Mouse (Mus musculus) forebrain, postnatal 0 days (tissue): ENCODE data around the gene Herc6. TPM values are rescaled to one million over a fixed set of nuclear protein-coding genes. Genes with fewer than 3 reads are reported as not detected.

Source experiments
- ATAC-seq: fragments of 200-750 bp; cut with Nextera tagmentation; 2 replicates; pipeline ENCODE4 v1.8.0; 2017; ENCODE audit warnings: mild to moderate bottlenecking, moderate library complexity
- DNase-seq: peaks from one replicate; pipeline ENCODE4 v3.0.0-alpha.2; 2015
- H3K27ac ChIP-seq: fragments of 300-500 bp; sonication (generic); 2 replicates; pipeline ENCODE4 v1.5.1; 2014; ENCODE audit warnings: low read depth, mild to moderate bottlenecking, antibody characterized with exemption, low read length, moderate library complexity, mixed read lengths
- H3K27me3 ChIP-seq: fragments of 300-500 bp; sonication (generic); 2 replicates; pipeline ENCODE4 v1.6.1; 2014; ENCODE audit warnings: mild to moderate bottlenecking, low read length, mixed read lengths; ENCODE audit not compliant: insufficient read depth
- H3K36me3 ChIP-seq: fragments of 300-500 bp; sonication (generic); 2 replicates; pipeline ENCODE4 v1.6.1; 2014; ENCODE audit warnings: mild to moderate bottlenecking, moderate library complexity; ENCODE audit not compliant: insufficient read depth
- H3K4me1 ChIP-seq: fragments of 300-500 bp; sonication (generic); 2 replicates; pipeline ENCODE4 v1.6.1; 2014; ENCODE audit warnings: antibody characterized with exemption; ENCODE audit not compliant: insufficient read depth
- H3K4me2 ChIP-seq: fragments of 300-500 bp; sonication (generic); 2 replicates; pipeline ENCODE4 v1.6.1; 2014; ENCODE audit warnings: low read depth, mild to moderate bottlenecking, moderate library complexity
- H3K4me3 ChIP-seq: fragments of 300-500 bp; sonication (generic); 2 replicates; pipeline ENCODE4 v1.5.1; 2014; ENCODE audit warnings: low read depth, low read length, mixed read lengths
- H3K9ac ChIP-seq: fragments of 300-500 bp; sonication (generic); 2 replicates; pipeline ENCODE4 v1.6.1; 2014; ENCODE audit warnings: mild to moderate bottlenecking
- H3K9me3 ChIP-seq: fragments of 300-500 bp; sonication (generic); 2 replicates; pipeline ENCODE4 v1.6.1; 2016; ENCODE audit warnings: low read length
- CTCF ChIP-seq: sonication (generic); IDR thresholded peaks from 2 replicates; pipeline ENCODE4 v1.5.1; 2016; ENCODE audit warnings: antibody characterized with exemption, control low read depth, low read depth
- WGBS: fragments of 180-500 bp; shearing (Covaris S2); extraction: QIAGEN DNeasy Blood & Tissue Kit; methylation state at CpG from one replicate; pipeline ENCODE4 v1.1.7; 2014; 5-methylcytosine and 5-hydroxymethylcytosine counted together
- polyA plus RNA-seq: library from polyadenylated mRNA; unstranded; fragments of >200 nt; fragmentation: Nextera tagmentation; extraction: Ambion mirVana; gene quantifications from 2 replicates; pipeline ENCODE4 v1.2.1, GENCODE M21; 2015
- total RNA-seq: library from RNA; depleted of rRNA; stranded (reverse); fragments of >200 nt; gene quantifications from 2 replicates; pipeline ENCODE4 v1.2.3, GENCODE M21; 2014; rRNA removed

The Herc6 gene
- total and polyA plus RNA-seq, 2 experiments from 2014 or later: 1.1 to 1.8 TPM

GRCm38 (mm10) chr6:57702376-57702742, 121.6 kb downstream of the Herc6 start, which contains the start of gene Lancl2:
Gene Lancl2 (plus strand): TSS chr6:57702540.
- H3K4me1 ChIP-seq: peaks cover 11% of the 10 kb centered on the region; the same call in 1 of the 2 replicates
- no peak for TF ChIP-seq CTCF
- peak; percentile 30 for ATAC-seq
- H3K4me2 ChIP-seq: peak within 1 kb of the TSS; percentile 66
- no peaks in the 10 kb centered on the region for H3K36me3 ChIP-seq
- under 1% methylated on average over 10 of the region's 10 CpGs for WGBS
- H3K27me3 ChIP-seq: no peaks in the 10 kb centered on the region
- H3K27ac ChIP-seq: peak within 1 kb of the TSS; percentile 99
- H3K4me3 ChIP-seq: peak within 1 kb of the TSS; percentile 83
- no peak for DNase-seq
- H3K9ac ChIP-seq: peak within 1 kb of the TSS; percentile 98
- no peaks in the 10 kb centered on the region for H3K9me3 ChIP-seq

GRCm38 (mm10) chr6:57702743-57703499, 122.1 kb downstream of the Herc6 start:
- peak; percentile 96 for ATAC-seq

GRCm38 (mm10) chr6:57703703-57704102, 122.9 kb downstream of the Herc6 start:
- peak overlapping the region; percentile 98 for H3K9ac ChIP-seq
- H3K4me2 ChIP-seq: peak overlapping the region; percentile 66
- no peaks in the 10 kb centered on the region for H3K27me3 ChIP-seq
- H3K4me3 ChIP-seq: peak overlapping the region; percentile 83
- H3K4me1 ChIP-seq: peaks cover 11% of the 10 kb centered on the region; the same call in 1 of the 2 replicates
- DNase-seq (peak; percentile 60), ATAC-seq (peak; percentile 25)
- no peaks in the 10 kb centered on the region for H3K9me3 ChIP-seq
- H3K36me3 ChIP-seq: no peaks in the 10 kb centered on the region
- no peak for TF ChIP-seq CTCF
- peak overlapping the region; percentile 99 for H3K27ac ChIP-seq
- WGBS: 11% methylated on average over 2 of the region's 2 CpGs

More at GRCm38 (mm10) chr6:57702743-57703499, 122.1 kb downstream of the Herc6 start:
- Histone ChIP-seq H3K9ac (peak overlapping the region; percentile 98), H3K27me3 (no peaks in the 10 kb centered on the region), H3K36me3 (no peaks in the 10 kb centered on the region), H3K4me1 (peaks cover 11% of the 10 kb centered on the region; the same call in 1 of the 2 replicates), H3K4me2 (peak overlapping the region; percentile 66), H3K4me3 (peak overlapping the region; percentile 83), H3K27ac (peak overlapping the region; percentile 99), H3K9me3 (no peaks in the 10 kb centered on the region)
- DNase-seq: peak; percentile 96
- TF ChIP-seq CTCF: no peak
- WGBS: under 1% methylated on average over 59 of the region's 59 CpGs

DNA sequence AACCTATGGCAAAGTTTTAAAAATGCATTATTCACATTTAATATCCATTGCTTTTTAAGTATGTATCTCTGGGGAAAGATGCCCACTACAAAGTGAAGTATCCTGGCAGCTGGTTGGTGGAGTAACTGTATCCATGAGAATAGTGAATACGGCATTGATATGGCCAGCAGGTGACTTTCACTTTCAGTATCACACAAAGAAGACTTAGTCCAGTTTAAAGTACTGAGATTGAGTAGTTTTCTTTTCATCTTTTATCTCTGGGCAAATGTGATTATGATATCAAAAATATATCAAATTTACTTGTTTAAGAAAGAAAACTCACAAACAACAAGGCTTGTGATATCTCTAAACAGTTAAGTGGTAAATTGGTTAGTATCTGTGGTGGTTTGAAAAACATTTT, 125.9 kb downstream of the Herc6 start:
- Histone ChIP-seq H3K36me3 (no peaks in the 10 kb centered on the region), H3K4me2 (no peak overlapping the region), H3K27ac (no peak overlapping the region), H3K4me1 (peaks cover 4% of the 10 kb centered on the region; the same call in 1 of the 2 replicates), H3K9ac (no peak overlapping the region), H3K4me3 (no peak overlapping the region), H3K9me3 (no peaks in the 10 kb centered on the region), H3K27me3 (no peaks in the 10 kb centered on the region)
- WGBS: 93% methylated on average over 1 of the region's 1 CpGs
- TF ChIP-seq CTCF: no peak
- no peak for ATAC-seq
- DNase-seq: no peak

GRCm38 (mm10) chr6:57711726-57712125, 130.9 kb downstream of the Herc6 start:
- Histone ChIP-seq H3K4me1 (no peaks in the 10 kb centered on the region), H3K36me3 (no peaks in the 10 kb centered on the region), H3K27me3 (no peaks in the 10 kb centered on the region), H3K9me3 (no peaks in the 10 kb centered on the region), H3K27ac (no peak overlapping the region), H3K4me3 (no peak overlapping the region), H3K9ac (no peak overlapping the region), H3K4me2 (no peak overlapping the region)
- ATAC-seq (peak; percentile 38), DNase-seq (no peak)
- 28% methylated on average over 1 of the region's 1 CpGs for WGBS
- no peak for TF ChIP-seq CTCF

Other genes with a start within 250 kb of the Herc6 start
- not detected in 2 replicates for gene Vmn1r17, start 217.3 kb upstream of the Herc6 start, total RNA-seq
- not detected in 2 replicates for gene Vmn1r17, start 217.3 kb upstream of the Herc6 start, polyA plus RNA-seq
- not detected in 2 replicates for gene Vmn1r18, start 185.2 kb upstream of the Herc6 start, total RNA-seq
- gene Vmn1r18, start 185.2 kb upstream of the Herc6 start, polyA plus RNA-seq: not detected in 2 replicates
- not detected in 2 replicates for gene Vmn1r19, start 177.2 kb upstream of the Herc6 start, total RNA-seq
- gene Vmn1r19, start 177.2 kb upstream of the Herc6 start, polyA plus RNA-seq: not detected in 2 replicates
- not detected in 2 replicates for gene Vmn1r20, start 152.1 kb upstream of the Herc6 start, total RNA-seq
- not detected in 2 replicates for gene Vmn1r20, start 152.1 kb upstream of the Herc6 start, polyA plus RNA-seq
- gene Ppm1k, start 45.5 kb upstream of the Herc6 start, total RNA-seq: 13.6 and 15.8 TPM in 2 replicates
- gene Ppm1k, start 45.5 kb upstream of the Herc6 start, polyA plus RNA-seq: 3.3 and 5.7 TPM in 2 replicates
- gene Pyurf, start 111.1 kb downstream of the Herc6 start, total RNA-seq: 9.7 and 11.8 TPM in 2 replicates
- 9.0 and 9.6 TPM in 2 replicates for gene Pyurf, start 111.1 kb downstream of the Herc6 start, polyA plus RNA-seq
- gene Lancl2, start 121.5 kb downstream of the Herc6 start, total RNA-seq: 146 and 150 TPM in 2 replicates
- gene Lancl2, start 121.5 kb downstream of the Herc6 start, polyA plus RNA-seq: 76.0 and 102 TPM in 2 replicates
- gene Vopp1, start 244.2 kb downstream of the Herc6 start, total RNA-seq: 270 and 331 TPM in 2 replicates
- gene Vopp1, start 244.2 kb downstream of the Herc6 start, polyA plus RNA-seq: 166 and 169 TPM in 2 replicates